In genomic region chr17:88096809-88097399, GRCm38 (mm10) we compare ENCODE assay signal across 15 mouse cellular contexts.
"Had no signal": no experiment of that assay in that cellular context is flagged by ENCODE, and none has a peak within 500 bp of the region (broad histone marks: within the 10 kb centered on the region; RNA-seq: fewer than 3 reads in every experiment).

No protein-coding gene starts in this region.

- ATAC-seq: midbrain, embryonic 13.5 days; midbrain, embryonic 15.5 days had no signal

- H3K4me3 ChIP-seq: megakaryocyte, embryonic 14.5 days; midbrain, embryonic 13.5 days; midbrain, embryonic 15.5 days; neural tube, embryonic 12.5 days had no signal

- H3K36me3 ChIP-seq: midbrain, embryonic 13.5 days; midbrain, embryonic 15.5 days; neural tube, embryonic 12.5 days had no signal

- DNase-seq: lung, adult 18-20 months; lung, embryonic 14.5 days; lung, postnatal 10 days; lung, postnatal 4 days; retina, postnatal 1 day; right cerebral cortex, adult 18-20 months; thymus, adult 18-20 months; thymus, postnatal 14 days; thymus, postnatal 36 days had no signal

- H3K9me3 ChIP-seq: midbrain, embryonic 13.5 days; midbrain, embryonic 15.5 days; neural tube, embryonic 12.5 days had no signal

- H3K27ac ChIP-seq: liver, embryonic 14.5 days; midbrain, embryonic 13.5 days; midbrain, embryonic 15.5 days; neural tube, embryonic 12.5 days had no signal

- H3K4me2 ChIP-seq: lung, embryonic 14.5 days; midbrain, embryonic 11.5 days; midbrain, embryonic 13.5 days; midbrain, embryonic 15.5 days; neural tube, embryonic 12.5 days had no signal

- H3K4me1 ChIP-seq: megakaryocyte, embryonic 14.5 days; neural tube, embryonic 12.5 days had no signal

- H3K27me3 ChIP-seq: megakaryocyte, embryonic 14.5 days; midbrain, embryonic 13.5 days; midbrain, embryonic 15.5 days; neural tube, embryonic 12.5 days had no signal

- H3K9ac ChIP-seq: liver, embryonic 14.5 days; lung, embryonic 14.5 days; midbrain, embryonic 13.5 days; midbrain, embryonic 15.5 days; neural tube, embryonic 12.5 days had no signal
